Mouse (Mus musculus): ENCODE results near the gene Nxt1.

Gene Nxt1

GRCm38 (mm10) chr2:148690291-148690690 is 17.9 kb downstream of the Nxt1 start:
- DNase-seq, result no peak

- no peak for DNase-seq
Observed at GRCm38 (mm10) chr2:148690781-148691180, 18.4 kb downstream of the Nxt1 start.

- no peak for DNase-seq
Observed at GRCm38 (mm10) chr2:148698571-148698970, 26.2 kb downstream of the Nxt1 start.

- DNase-seq, result no peak
Observed at GRCm38 (mm10) chr2:148706409-148707201, 34.2 kb downstream of the Nxt1 start.

- DNase-seq, result no peak
Observed at GRCm38 (mm10) chr2:148707202-148707530, 34.8 kb downstream of the Nxt1 start.

- no peak for DNase-seq
Observed at GRCm38 (mm10) chr2:148712326-148712725, 39.9 kb downstream of the Nxt1 start.

GRCm38 (mm10) chr2:148717072-148717471 is 44.7 kb downstream of the Nxt1 start:
- no peak for DNase-seq

GRCm38 (mm10) chr2:148719271-148719995 is 47.0 kb downstream of the Nxt1 start:
- DNase-seq, result no peak

Measured in liver (tissue).